Mouse (Mus musculus): Measurements from ENCODE around the gene 6330409D20Rik.

- TF ChIP-seq ZNF384 (IDR thresholded peaks at IDR 0.05; ENCODE audit: low read depth, low read length) (no peak), MAFK (IDR thresholded peaks at IDR 0.05; ENCODE audit: insufficient read depth, low read depth, low read length) (no peak), HCFC1 (IDR thresholded peaks at IDR 0.05; ENCODE audit: borderline replicate concordance, insufficient read depth, low read length) (no peak), ZC3H11A (IDR thresholded peaks at IDR 0.05; ENCODE audit: borderline replicate concordance, low read depth, low read length) (no peak), CHD2 (IDR thresholded peaks at IDR 0.05; ENCODE audit: low read depth, low read length) (no peak)
Measured at GRCm38 (mm10) chr2:32694691-32695090, 46.1 kb downstream of the 6330409D20Rik start.
